ENCODE assay signal across 14 mouse cellular contexts in genomic region chr12:13066604-13067181, GRCm38 (mm10).
DNase-seq lines count a peak whose midpoint lies in the region; ATAC-seq and TF ChIP-seq lines count a peak whose summit lies in the region.
"Had no signal": no experiment of that assay in that cellular context is flagged by ENCODE, and none has a peak within 500 bp of the region (broad histone marks: within the 10 kb centered on the region; RNA-seq: fewer than 3 reads in every experiment).

No protein-coding gene starts in this region.

- no peak overlapping the region for H3K4me2 ChIP-seq in forebrain, embryonic 15.5 days (replicated peaks)
- no peak overlapping the region for H3K4me2 ChIP-seq in midbrain, embryonic 11.5 days

- no peak for TF ChIP-seq CTCF in thymus, adult 2 months (IDR thresholded peaks at IDR 0.05; ENCODE audit: borderline replicate concordance, control insufficient read depth, extremely low read depth, insufficient read depth, low read length, poor library complexity)

- no peak overlapping the region for H3K4me3 ChIP-seq in forebrain, embryonic 15.5 days
- no peak overlapping the region for H3K4me3 ChIP-seq in limb, embryonic 10.5 days
- no peak overlapping the region for H3K4me3 ChIP-seq in thymus, adult 2 months (ENCODE audit: control insufficient read depth, insufficient read depth, low read length)
- H3K4me3 ChIP-seq in midbrain, embryonic 11.5 days (ENCODE audit: low read depth, low read length): no peak overlapping the region

- H3K4me1 ChIP-seq in forebrain, embryonic 15.5 days: peaks cover 9% of the 10 kb centered on the region
- peaks cover 35% of the 10 kb centered on the region for H3K4me1 ChIP-seq in limb, embryonic 10.5 days
- no peaks in the 10 kb centered on the region for H3K4me1 ChIP-seq in thymus, adult 2 months (replicated peaks; ENCODE audit: control insufficient read depth, insufficient read depth, low read length)
- no peaks in the 10 kb centered on the region for H3K4me1 ChIP-seq in midbrain, embryonic 11.5 days (ENCODE audit: control insufficient read depth, insufficient read depth, low read length)

- no peaks in the 10 kb centered on the region for H3K36me3 ChIP-seq in forebrain, embryonic 15.5 days
- peaks cover 3% of the 10 kb centered on the region; the same call in 1 of the 2 replicates for H3K36me3 ChIP-seq in limb, embryonic 10.5 days
- H3K36me3 ChIP-seq in thymus, adult 2 months (ENCODE audit: control insufficient read depth, insufficient read depth, low read length): no peaks in the 10 kb centered on the region
- no peaks in the 10 kb centered on the region for H3K36me3 ChIP-seq in midbrain, embryonic 11.5 days (ENCODE audit: control insufficient read depth, insufficient read depth, low read length)

- peak; percentile 36; the same call in 1 of the 2 replicates for ATAC-seq in common myeloid progenitor, adult 5-6 weeks (replicated peaks; ENCODE audit: low read depth, poor library complexity, severe bottlenecking)
- ATAC-seq in forebrain, embryonic 15.5 days (replicated peaks): peak; percentile 67
- ATAC-seq in midbrain, embryonic 11.5 days (ENCODE audit: low FRiP score): no peak
- ATAC-seq: intestine, postnatal 0 days had no signal

- peak overlapping the region; percentile 63 for H3K27ac ChIP-seq in forebrain, embryonic 15.5 days (replicated peaks)
- peak overlapping the region; percentile 65 for H3K27ac ChIP-seq in limb, embryonic 10.5 days
- H3K27ac ChIP-seq in thymus, adult 2 months (ENCODE audit: control insufficient read depth, insufficient read depth, low read length): no peak overlapping the region
- H3K27ac ChIP-seq in midbrain, embryonic 11.5 days (ENCODE audit: low read depth, low read length): no peak overlapping the region
- H3K27ac ChIP-seq: macrophage had no signal

- peak; percentile 12 for DNase-seq in kidney, adult 9 months
- DNase-seq in kidney, postnatal 25 days: no peak
- DNase-seq in limb, embryonic 10.5 days (ENCODE audit: low spot score): peak; percentile 76
- no peak for DNase-seq in cerebellum, adult 9-11 months
- no peak for DNase-seq in thymus, adult 2 months
- no peak for DNase-seq in midbrain, embryonic 11.5 days (ENCODE audit: low spot score, missing footprints)
- DNase-seq: adrenal gland, adult 2 months; cerebellum, adult 9-10 months; right cerebral cortex, postnatal 4 days; thymus, postnatal 25 days had no signal

- TF ChIP-seq POLR2A in thymus, adult 2 months (IDR thresholded peaks at IDR 0.05; ENCODE audit: control insufficient read depth, extremely low read depth, insufficient read depth, low read length, poor library complexity): no peak

- WGBS in forebrain, embryonic 15.5 days: 29% methylated on average over 6 of the region's 6 CpGs
- 5% methylated on average over 6 of the region's 6 CpGs for WGBS in limb, embryonic 10.5 days
- WGBS in thymus, adult 2 months: 58% methylated on average over 6 of the region's 6 CpGs
- WGBS in midbrain, embryonic 11.5 days: 72% methylated on average over 6 of the region's 6 CpGs

- H3K27me3 ChIP-seq in forebrain, embryonic 15.5 days: no peaks in the 10 kb centered on the region
- no peaks in the 10 kb centered on the region for H3K27me3 ChIP-seq in limb, embryonic 10.5 days (ENCODE audit: low read depth, poor library complexity, severe bottlenecking)
- no peaks in the 10 kb centered on the region for H3K27me3 ChIP-seq in thymus, adult 2 months (ENCODE audit: control insufficient read depth, insufficient read depth, low read length)
- H3K27me3 ChIP-seq in midbrain, embryonic 11.5 days (ENCODE audit: control insufficient read depth, insufficient read depth, low read length): no peaks in the 10 kb centered on the region

- H3K9me3 ChIP-seq in forebrain, embryonic 15.5 days: no peaks in the 10 kb centered on the region
- 0 out of 2 replicates have a peak, but pooled peaks cover 4% of the 10 kb centered on the region for H3K9me3 ChIP-seq in limb, embryonic 10.5 days (replicated peaks)
- no peaks in the 10 kb centered on the region; the same call in 1 of the 2 replicates for H3K9me3 ChIP-seq in midbrain, embryonic 11.5 days (ENCODE audit: control insufficient read depth, low read length)

- H3K9ac ChIP-seq in forebrain, embryonic 15.5 days (replicated peaks): no peak overlapping the region
- no peak overlapping the region for H3K9ac ChIP-seq in midbrain, embryonic 11.5 days (ENCODE audit: low read length)

Comparison
In these comparisons a context has a peak if more than half of its experiments do, and no peak if none do; other contexts are left out.
1. DNase-seq: peak in kidney, adult 9 months (single experiment) and limb, embryonic 10.5 days (single experiment); none in kidney, postnatal 25 days (0 of 2), cerebellum, adult 9-11 months (single experiment), thymus, adult 2 months (single experiment) and midbrain, embryonic 11.5 days (single experiment).
2. H3K27ac ChIP-seq: peak in forebrain, embryonic 15.5 days (single experiment) and limb, embryonic 10.5 days (single experiment); none in thymus, adult 2 months (single experiment) and midbrain, embryonic 11.5 days (single experiment).